Mouse (Mus musculus) 3134 (cell line): ENCODE results near the gene Hsp90aa1.
"Not testable (repeated sequence)": the region's sequence is repeated elsewhere in the genome, so short reads cannot be mapped to it uniquely, and the experiment has no call there.

Experiments used
- DNase-seq: peaks from one replicate; pipeline ENCODE4 v3.0.0-alpha.2; 2011; ENCODE audit warnings: low spot score; ENCODE audit not compliant: insufficient read length; ENCODE audit errors: extremely low read depth

The Hsp90aa1 gene

GRCm38 (mm10) chr12:110699171-110699547 lies 3.4 kb downstream of the Hsp90aa1 start:
- no peak for DNase-seq

- no peak for DNase-seq
These were observed 3.9 kb downstream of the Hsp90aa1 start for GRCm38 (mm10) chr12:110698523-110699170.

GRCm38 (mm10) chr12:110698080-110698479 lies 4.4 kb downstream of the Hsp90aa1 start:
- no peak for DNase-seq

GRCm38 (mm10) chr12:110697457-110697856 lies 5.1 kb downstream of the Hsp90aa1 start:
- DNase-seq: no peak

- no peak for DNase-seq
These were observed 5.5 kb downstream of the Hsp90aa1 start for GRCm38 (mm10) chr12:110696975-110697400.

GRCm38 (mm10) chr12:110696173-110696974 lies 6.2 kb downstream of the Hsp90aa1 start:
- peak; percentile 98 for DNase-seq

GRCm38 (mm10) chr12:110695676-110696171 lies 6.8 kb downstream of the Hsp90aa1 start:
- no peak for DNase-seq

- DNase-seq: not testable (repeated sequence)
These were observed 9.2 kb downstream of the Hsp90aa1 start for GRCm38 (mm10) chr12:110693378-110693777.

GRCm38 (mm10) chr12:110689919-110690643 lies 12.4 kb downstream of the Hsp90aa1 start:
- DNase-seq: no peak

GRCm38 (mm10) chr12:110688921-110689320 lies 13.6 kb downstream of the Hsp90aa1 start:
- DNase-seq: not testable (repeated sequence)

- DNase-seq: peak; percentile 67
These were observed 14.4 kb downstream of the Hsp90aa1 start for GRCm38 (mm10) chr12:110687894-110688734.

GRCm38 (mm10) chr12:110683580-110683979 lies 18.9 kb downstream of the Hsp90aa1 start:
- no peak for DNase-seq

GRCm38 (mm10) chr12:110682561-110683299 lies 19.8 kb downstream of the Hsp90aa1 start, which contains the start of gene 1700001K19Rik:
TSS of gene 1700001K19Rik (minus strand) at chr12:110682619.
- no peak for DNase-seq

- DNase-seq: no peak
These were observed 20.6 kb downstream of the Hsp90aa1 start for GRCm38 (mm10) chr12:110681878-110682277.

GRCm38 (mm10) chr12:110681191-110681590 lies 21.3 kb downstream of the Hsp90aa1 start:
- no peak for DNase-seq

- DNase-seq: no peak
These were observed 28.3 kb downstream of the Hsp90aa1 start for GRCm38 (mm10) chr12:110674243-110674642.

- DNase-seq: no peak
These were observed 35.0 kb downstream of the Hsp90aa1 start for GRCm38 (mm10) chr12:110667466-110668077.

GRCm38 (mm10) chr12:110661746-110662145 lies 40.8 kb downstream of the Hsp90aa1 start:
- DNase-seq: no peak

- DNase-seq: no peak
These were observed 51.1 kb downstream of the Hsp90aa1 start for GRCm38 (mm10) chr12:110651464-110651863.
